Mouse (Mus musculus) hindbrain, embryonic 16.5 days (tissue): Measurements from ENCODE around the gene Mndal. TPM values are rescaled to one million over a fixed set of nuclear protein-coding genes. Genes with fewer than 3 reads are reported as not detected.
"Not testable (repeated sequence)": the region's sequence is repeated elsewhere in the genome, so short reads cannot be mapped to it uniquely, and the experiment has no call there.

ENCODE experiments used
- ATAC-seq: fragments of 200-750 bp; cut with Nextera tagmentation; 2 replicates; pipeline ENCODE4 v1.8.0; 2017; ENCODE audit warnings: moderate TSS enrichment, moderate library complexity
- H3K27ac ChIP-seq: fragments of 300-500 bp; sonication (generic); 2 replicates; pipeline ENCODE4 v1.5.1; 2014; ENCODE audit warnings: low read depth, mild to moderate bottlenecking, control low read depth, low read length, moderate library complexity
- H3K27me3 ChIP-seq: fragments of 300-500 bp; sonication (generic); replicated peaks from 2 replicates; pipeline ENCODE4 v1.6.1; 2014; ENCODE audit warnings: low read length; ENCODE audit not compliant: control insufficient read depth, insufficient read depth
- H3K36me3 ChIP-seq: fragments of 300-500 bp; sonication (generic); 2 replicates; pipeline ENCODE4 v1.6.1; 2014; ENCODE audit warnings: mild to moderate bottlenecking, low read length, moderate library complexity, mixed read lengths; ENCODE audit not compliant: control insufficient read depth, insufficient read depth
- H3K4me1 ChIP-seq: fragments of 300-500 bp; sonication (generic); 2 replicates; pipeline ENCODE4 v1.6.1; 2014; ENCODE audit warnings: low read depth, low read length; ENCODE audit not compliant: control insufficient read depth, insufficient read depth
- H3K4me2 ChIP-seq: fragments of 300-500 bp; sonication (generic); 2 replicates; pipeline ENCODE4 v1.6.1; 2014; ENCODE audit warnings: mild to moderate bottlenecking, low read length, control low read depth, moderate library complexity
- H3K4me3 ChIP-seq: fragments of 300-500 bp; sonication (generic); 2 replicates; pipeline ENCODE4 v1.5.1; 2014; ENCODE audit warnings: mild to moderate bottlenecking, low read length, control low read depth, moderate library complexity
- H3K9ac ChIP-seq: fragments of 300-500 bp; sonication (generic); 2 replicates; pipeline ENCODE4 v1.6.1; 2014; ENCODE audit warnings: low read depth, mild to moderate bottlenecking, control low read depth, low read length, moderate library complexity
- H3K9me3 ChIP-seq: fragments of 300-500 bp; sonication (generic); 2 replicates; pipeline ENCODE4 v1.6.1; 2014; ENCODE audit warnings: mild to moderate bottlenecking, low read length, moderate library complexity; ENCODE audit not compliant: control insufficient read depth
- WGBS: fragments of 180-500 bp; shearing (Covaris S2); extraction: QIAGEN DNeasy Blood & Tissue Kit; methylation state at CpG from one replicate; pipeline ENCODE4 v1.1.7; 2014; 5-methylcytosine and 5-hydroxymethylcytosine counted together
- polyA plus RNA-seq: library from polyadenylated mRNA; unstranded; fragments of >200 nt; fragmentation: Nextera tagmentation; extraction: Ambion mirVana; gene quantifications from 2 replicates; pipeline ENCODE4 v1.2.1, GENCODE M21; 2015

Gene Mndal
- polyA plus RNA-seq, 1 experiment from 2014 or later = 2.0 TPM

DNA sequence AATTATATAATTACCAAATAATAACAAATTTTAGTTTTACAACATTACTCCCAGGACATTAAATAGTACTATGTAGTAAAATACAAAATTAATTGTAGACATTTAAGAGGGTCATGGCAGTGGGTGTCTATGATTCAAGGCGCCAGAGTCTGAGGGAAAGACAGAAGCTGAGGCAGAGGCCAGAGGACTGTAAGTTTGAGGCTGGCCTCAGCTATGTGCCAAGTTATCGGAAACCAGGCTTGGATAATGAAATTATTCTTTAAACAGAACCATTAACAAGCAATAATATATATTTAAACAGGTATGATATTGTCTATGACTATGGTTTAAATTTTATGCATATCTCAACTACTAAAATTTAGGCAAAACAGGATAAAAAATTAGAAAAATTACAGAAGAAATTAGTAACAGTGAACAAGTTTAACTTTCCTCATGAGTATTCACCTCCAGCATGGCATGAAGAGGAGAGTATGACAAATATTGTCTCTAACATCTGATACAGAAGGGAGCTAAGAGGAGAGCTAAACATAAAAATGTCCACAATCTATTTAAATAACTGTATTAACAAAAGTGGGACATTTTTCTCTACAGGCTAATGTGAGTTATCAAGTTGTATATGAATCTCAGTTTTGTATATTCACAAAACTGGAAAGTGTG, 30.4 kb downstream of the Mndal start:
- no peaks in the 10 kb centered on the region for H3K4me1 ChIP-seq
- H3K4me3 ChIP-seq = no peak overlapping the region
- no peak overlapping the region for H3K9ac ChIP-seq
- no peak for ATAC-seq
- no peaks in the 10 kb centered on the region for H3K36me3 ChIP-seq
- WGBS = 96% methylated on average over 2 of the region's 2 CpGs
- no peak overlapping the region for H3K27ac ChIP-seq
- no peak overlapping the region for H3K4me2 ChIP-seq
- H3K27me3 ChIP-seq = no peaks in the 10 kb centered on the region
- no peaks in the 10 kb centered on the region for H3K9me3 ChIP-seq

- H3K4me3 ChIP-seq, H3K4me1 ChIP-seq, ATAC-seq, H3K4me2 ChIP-seq, H3K27me3 ChIP-seq, H3K9ac ChIP-seq, H3K36me3 ChIP-seq, H3K27ac ChIP-seq, H3K9me3 ChIP-seq: not testable (repeated sequence)
Observed at GRCm38 (mm10) chr1:173908390-173908789, 33.9 kb downstream of the Mndal start.

GRCm38 (mm10) chr1:173905885-173906284, 36.4 kb downstream of the Mndal start:
- H3K36me3 ChIP-seq, H3K4me3 ChIP-seq, H3K9me3 ChIP-seq, H3K9ac ChIP-seq, ATAC-seq, H3K4me2 ChIP-seq, H3K27ac ChIP-seq, H3K27me3 ChIP-seq, H3K4me1 ChIP-seq: not testable (repeated sequence)
- 83% methylated on average over 3 of the region's 4 CpGs for WGBS

- not testable (repeated sequence) for ATAC-seq, H3K9ac ChIP-seq, H3K27me3 ChIP-seq, H3K4me3 ChIP-seq, H3K4me1 ChIP-seq, H3K4me2 ChIP-seq, H3K27ac ChIP-seq, H3K36me3 ChIP-seq, H3K9me3 ChIP-seq
Observed at GRCm38 (mm10) chr1:173889741-173890140, 52.5 kb downstream of the Mndal start.

- H3K4me2 ChIP-seq, H3K36me3 ChIP-seq, H3K4me1 ChIP-seq, H3K4me3 ChIP-seq, H3K27ac ChIP-seq, H3K9ac ChIP-seq, ATAC-seq, H3K9me3 ChIP-seq, H3K27me3 ChIP-seq: not testable (repeated sequence)
- 80% methylated on average over 1 of the region's 2 CpGs for WGBS
Observed at GRCm38 (mm10) chr1:173887026-173887787, 55.1 kb downstream of the Mndal start.

- not testable (repeated sequence) for H3K4me3 ChIP-seq, H3K9me3 ChIP-seq, H3K9ac ChIP-seq, H3K27ac ChIP-seq, H3K27me3 ChIP-seq, H3K4me1 ChIP-seq, H3K4me2 ChIP-seq, H3K36me3 ChIP-seq
- WGBS = 62% methylated on average over 3 of the region's 3 CpGs
- ATAC-seq = peak; percentile 60; the same call in 1 of the 2 replicates
Observed at GRCm38 (mm10) chr1:173880004-173880666, 62.2 kb downstream of the Mndal start.

DNA sequence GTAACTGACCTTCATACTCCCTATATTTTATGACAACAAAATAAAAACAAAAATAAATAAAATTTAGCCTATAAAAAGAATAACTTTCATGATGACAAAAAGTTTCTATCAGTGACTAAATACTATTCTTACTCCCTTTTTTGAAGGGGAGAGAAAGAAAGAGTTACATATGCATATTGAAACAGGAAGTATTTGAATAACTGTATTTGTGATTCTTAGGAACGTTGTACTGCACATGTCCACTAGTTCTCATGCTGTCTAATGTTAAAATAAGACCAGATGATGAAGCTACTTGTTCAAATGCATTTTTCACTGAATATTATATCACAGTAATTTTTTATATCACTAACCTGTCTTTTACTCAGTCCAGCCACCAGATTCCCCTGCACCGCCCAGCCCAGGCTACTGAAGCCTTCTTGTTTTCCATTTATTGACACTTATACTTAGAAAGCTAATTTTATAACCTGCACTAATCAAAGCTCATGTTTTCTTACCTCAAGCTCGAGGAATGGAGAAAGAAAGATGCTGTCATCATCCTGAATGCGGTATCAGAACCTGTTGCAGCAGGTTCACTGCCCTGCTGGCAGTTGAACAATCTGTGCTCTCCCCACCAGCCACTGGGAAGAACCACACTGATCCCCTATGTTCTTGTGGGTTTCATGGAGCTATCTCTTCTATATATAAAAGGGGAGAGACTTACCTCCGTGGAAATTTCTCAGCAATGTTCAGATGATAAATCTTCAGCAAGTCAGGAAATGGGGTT, 62.9 kb downstream of the Mndal start:
- not testable (repeated sequence) for H3K4me1 ChIP-seq, H3K9me3 ChIP-seq, H3K36me3 ChIP-seq, ATAC-seq, H3K4me3 ChIP-seq, H3K27ac ChIP-seq, H3K27me3 ChIP-seq, H3K9ac ChIP-seq, H3K4me2 ChIP-seq
- 83% methylated on average over 5 of the region's 5 CpGs for WGBS

DNA sequence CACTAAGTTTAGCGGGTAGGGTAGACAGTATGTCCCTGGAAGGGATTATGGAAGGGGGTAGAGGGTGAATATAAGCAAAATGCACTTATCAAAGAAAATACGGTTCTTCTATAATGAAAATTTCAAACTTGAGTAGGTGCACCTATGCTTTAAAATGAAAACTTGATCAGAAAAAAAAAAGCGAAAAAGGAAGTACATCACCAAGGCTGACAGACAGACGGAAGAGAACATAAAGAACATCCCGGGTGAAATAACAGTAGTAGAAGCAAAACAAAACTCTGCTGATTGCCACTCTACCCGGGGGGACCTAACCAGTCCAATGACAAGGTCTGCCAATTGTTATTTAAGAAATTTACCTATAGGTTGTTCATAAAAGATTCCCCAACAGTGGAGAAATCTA, 64.0 kb downstream of the Mndal start:
- not testable (repeated sequence) for ATAC-seq, H3K9ac ChIP-seq, H3K4me1 ChIP-seq, H3K4me3 ChIP-seq, H3K27me3 ChIP-seq, H3K27ac ChIP-seq, H3K4me2 ChIP-seq, H3K36me3 ChIP-seq, H3K9me3 ChIP-seq
- 91% methylated on average over 6 of the region's 6 CpGs for WGBS

DNA sequence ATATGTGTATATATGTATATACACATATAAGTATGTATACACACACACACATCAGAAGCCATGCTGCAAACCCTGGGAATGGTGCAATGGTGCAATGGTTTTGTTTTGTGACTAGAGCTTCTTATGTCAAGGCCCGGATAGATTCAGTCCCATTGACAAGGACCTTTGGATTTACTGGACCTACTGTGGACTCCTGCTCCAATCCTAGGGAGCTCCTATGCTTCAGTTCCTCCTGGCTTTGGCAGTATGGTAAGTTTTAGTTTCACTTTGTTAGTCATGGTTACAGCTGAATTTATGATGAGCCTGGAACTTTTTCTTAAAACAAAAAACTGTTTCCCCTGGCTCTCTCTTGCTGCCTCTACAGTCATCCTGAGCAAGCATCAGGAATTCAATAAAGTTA, 65.2 kb downstream of the Mndal start:
- ATAC-seq, H3K9me3 ChIP-seq, H3K9ac ChIP-seq, H3K4me3 ChIP-seq, H3K4me1 ChIP-seq, H3K36me3 ChIP-seq, H3K27me3 ChIP-seq, H3K4me2 ChIP-seq, H3K27ac ChIP-seq: not testable (repeated sequence)
- 95% methylated on average over 1 of the region's 1 CpGs for WGBS
